Mouse (Mus musculus) megakaryocyte, embryonic 14.5 days (primary cell): ENCODE data around the gene Ccser1.

ENCODE experiments used
- FLI1 ChIP-seq: IDR thresholded peaks from 2 replicates; pipeline ENCODE4 v1.6.1; 2012; ENCODE audit warnings: low read length, inconsistent platforms, mixed read lengths
- GATA1 ChIP-seq: IDR thresholded peaks from 3 replicates; pipeline ENCODE4 v1.6.1; 2012; ENCODE audit warnings: mixed read lengths, low read length, inconsistent platforms, borderline replicate concordance

DNA sequence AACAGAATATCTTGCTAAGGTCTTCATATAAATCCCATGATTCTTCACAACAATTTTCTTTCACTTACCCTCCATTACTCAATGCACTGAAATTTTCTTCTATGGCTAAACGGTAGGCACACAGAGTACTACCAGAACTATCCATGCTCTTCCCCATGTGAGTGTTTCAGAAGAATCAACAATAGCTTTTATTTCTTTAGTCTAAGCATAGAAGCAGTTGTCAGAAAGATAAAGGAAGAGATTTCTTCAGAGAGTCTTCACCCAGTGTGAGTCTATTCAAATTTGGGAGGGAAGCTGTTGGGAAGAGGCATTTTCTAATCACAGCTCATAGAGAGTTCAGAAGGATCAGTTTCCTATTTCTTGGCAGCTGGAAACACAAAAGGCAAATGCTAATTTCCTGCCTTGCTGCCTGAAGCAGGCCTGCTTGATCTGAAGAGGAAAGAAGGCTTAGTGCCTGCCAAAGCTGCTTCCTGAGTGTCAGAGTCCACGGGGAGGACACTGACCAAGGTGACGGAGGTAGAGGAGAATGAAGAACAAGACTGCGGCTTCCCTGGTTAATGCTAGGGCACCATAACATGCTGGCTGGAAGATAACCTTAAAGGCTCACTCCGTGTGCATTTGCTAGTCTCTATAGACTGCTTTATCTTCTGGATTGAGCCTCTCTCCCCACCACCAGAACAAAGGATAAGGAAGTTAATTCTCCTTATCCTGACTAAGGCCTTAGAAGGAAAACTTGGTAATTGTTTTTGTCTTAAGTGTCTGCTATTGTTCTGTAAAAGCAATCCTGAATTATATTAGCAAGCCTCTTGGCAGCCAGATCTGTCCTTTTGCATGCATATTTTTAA is 251.0 kb downstream of the Ccser1 start:
- TF ChIP-seq GATA1 (no peak), FLI1 (no peak)
